Mouse (Mus musculus) testis, adult 2 months (tissue): ENCODE results near the gene Mvb12b.

Source experiments
- CTCF ChIP-seq: fragments of 200-500 bp; IDR thresholded peaks from 2 replicates; pipeline ENCODE4 v1.5.1; 2012; ENCODE audit warnings: low read depth, mild to moderate bottlenecking, inconsistent platforms, low read length, moderate library complexity; ENCODE audit not compliant: control insufficient read depth, insufficient read depth, insufficient replicate concordance
- POLR2A ChIP-seq: fragments of 200-500 bp; IDR thresholded peaks from 2 replicates; pipeline ENCODE4 v1.6.1; 2012; ENCODE audit warnings: low read depth, mild to moderate bottlenecking, inconsistent platforms, low read length, moderate library complexity; ENCODE audit not compliant: control insufficient read depth

- TF ChIP-seq CTCF (no peak), POLR2A (no peak)
Observed at GRCm38 (mm10) chr2:33846635-33847034, 41.1 kb downstream of the Mvb12b start.
